Mouse (Mus musculus) embryo, embryonic 10 days (tissue): ENCODE measurements around the gene Cxcl16.
"Not testable (repeated sequence)": the region's sequence is repeated elsewhere in the genome, so short reads cannot be mapped to it uniquely, and the experiment has no call there.

Source experiments
- DNase-seq: peaks from one replicate; pipeline ENCODE4 v3.0.0-alpha.2; 2015; ENCODE audit warnings: low spot score

Cxcl16 gene

GRCm38 (mm10) chr11:70459601-70460101 is at the start of gene Cxcl16:
TSS of gene Cxcl16 (minus strand) at chr11:70459984.
- peak; percentile 11 for DNase-seq

DNA sequence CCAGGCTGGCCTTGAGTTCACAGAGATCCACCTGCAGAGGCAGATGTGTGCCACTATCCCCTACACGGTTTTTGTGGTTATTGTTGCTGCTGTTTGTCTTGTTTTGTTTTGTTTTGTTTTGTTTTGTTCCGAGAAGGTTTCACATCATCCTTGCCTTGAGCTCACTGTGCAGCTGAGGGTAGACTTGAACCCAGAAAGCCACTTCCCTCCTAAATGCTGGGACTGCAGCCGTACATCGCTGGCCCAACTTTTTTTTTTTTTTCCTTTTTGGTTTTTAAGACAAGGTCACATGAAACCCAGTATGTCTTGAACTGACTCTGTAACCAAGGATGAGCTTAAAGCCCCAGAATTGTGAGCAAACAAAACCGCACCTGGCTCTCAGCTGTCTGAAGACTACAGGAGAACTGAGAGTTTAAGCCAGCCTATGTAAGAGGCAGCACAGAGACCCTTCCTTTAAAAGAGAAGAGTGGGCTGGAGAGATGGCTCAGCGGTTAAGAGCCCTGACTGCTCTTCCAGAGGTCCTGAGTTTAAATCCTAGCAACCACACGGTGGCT is 47.3 kb upstream of the Cxcl16 start:
- no peak for DNase-seq

DNA sequence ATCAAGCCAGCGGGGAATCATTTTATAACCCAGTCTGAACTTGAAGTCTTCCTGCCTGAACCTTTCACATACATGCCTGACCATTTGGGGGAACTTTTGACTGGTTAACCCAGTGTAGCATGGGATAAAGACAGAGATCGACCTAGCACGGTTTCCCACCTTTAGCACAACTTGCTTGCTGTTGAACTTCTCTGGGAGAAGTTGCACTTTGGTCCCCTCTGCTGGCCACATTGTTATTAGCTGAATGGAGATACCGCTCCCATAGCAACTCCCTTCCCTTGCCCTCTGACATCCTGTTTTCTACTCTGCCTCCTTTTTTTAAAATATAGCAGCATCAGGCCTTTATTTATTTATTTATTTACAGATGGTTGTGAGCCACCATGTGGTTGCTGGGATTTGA is 46.6 kb upstream of the Cxcl16 start:
- DNase-seq: peak; percentile 73

- DNase-seq: no peak
Measured at GRCm38 (mm10) chr11:70504970-70505369, 45.2 kb upstream of the Cxcl16 start, which contains the start of gene Tm4sf5. TSS of gene Tm4sf5 (plus strand) at chr11:70505244.

- no peak for DNase-seq
Measured at GRCm38 (mm10) chr11:70502018-70502417, 42.2 kb upstream of the Cxcl16 start.

- no peak for DNase-seq
Measured at GRCm38 (mm10) chr11:70500476-70500812, 40.7 kb upstream of the Cxcl16 start.

GRCm38 (mm10) chr11:70499566-70500475 is 40.0 kb upstream of the Cxcl16 start:
- DNase-seq: no peak

DNA sequence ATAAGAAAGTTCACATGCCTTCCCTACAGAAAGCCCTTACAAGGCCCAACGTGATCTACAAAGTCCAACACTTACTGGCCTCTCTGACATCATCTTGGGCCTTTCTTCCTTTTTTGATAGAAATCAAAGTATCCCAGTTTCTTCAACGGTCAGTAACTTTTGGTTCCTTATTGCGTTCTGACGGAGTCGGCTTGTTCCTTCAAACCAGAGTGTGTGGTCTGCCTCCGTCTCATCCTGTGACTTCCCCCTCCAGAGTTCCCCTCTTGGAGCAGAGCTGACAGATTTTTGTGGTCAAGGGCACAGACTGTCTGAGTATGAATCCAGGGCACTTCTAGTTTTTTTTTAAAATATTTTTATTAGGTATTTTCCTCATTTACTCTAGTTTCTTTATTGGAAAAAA is 29.9 kb upstream of the Cxcl16 start:
- DNase-seq: no peak

- no peak for DNase-seq
Measured at GRCm38 (mm10) chr11:70489138-70489537, 29.4 kb upstream of the Cxcl16 start.

GRCm38 (mm10) chr11:70487816-70488215 is 28.0 kb upstream of the Cxcl16 start:
- no peak for DNase-seq

DNA sequence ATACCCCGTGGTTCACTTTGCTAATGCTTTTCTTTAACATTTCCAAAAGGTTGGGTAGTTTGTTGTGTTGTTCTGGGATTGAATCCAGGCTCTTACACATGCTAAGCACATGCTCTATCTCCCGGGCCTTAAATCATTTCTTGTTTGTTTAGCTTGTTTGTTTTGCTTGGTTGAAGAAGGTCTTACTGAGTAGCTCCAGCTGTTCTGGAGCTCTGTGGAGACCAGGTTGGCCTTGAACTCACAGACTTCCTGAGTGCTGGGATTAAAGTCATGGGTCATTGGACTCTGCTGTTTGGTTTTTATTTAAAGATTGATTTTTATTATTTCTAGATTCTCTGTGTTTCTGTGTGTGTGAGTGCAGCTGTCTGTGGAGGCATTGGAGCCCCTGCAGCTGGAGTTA is 25.7 kb upstream of the Cxcl16 start:
- no peak for DNase-seq

- DNase-seq: no peak
Measured at GRCm38 (mm10) chr11:70474872-70475534, 15.2 kb upstream of the Cxcl16 start.

DNA sequence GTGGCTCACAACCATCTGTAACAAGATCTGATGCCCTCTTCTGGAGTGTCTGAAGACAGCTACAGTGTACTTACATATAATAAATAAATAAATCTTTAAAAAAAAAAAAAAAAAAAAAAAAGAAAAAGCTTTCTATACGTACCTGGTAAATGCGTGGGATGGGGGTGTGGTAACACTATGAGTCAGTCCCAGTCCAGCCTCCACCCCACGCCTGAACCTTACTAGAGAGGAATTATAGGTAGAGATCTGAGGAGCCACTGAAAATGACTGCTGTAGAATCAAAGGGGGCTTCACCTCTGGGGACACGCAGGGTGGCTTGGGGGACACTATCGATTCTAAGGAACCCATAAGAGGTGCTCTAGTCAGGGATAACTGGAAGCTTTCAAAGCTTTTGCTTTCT is 13.5 kb upstream of the Cxcl16 start:
- not testable (repeated sequence) for DNase-seq

- no peak for DNase-seq
Measured at GRCm38 (mm10) chr11:70472716-70473115, 12.9 kb upstream of the Cxcl16 start.

DNA sequence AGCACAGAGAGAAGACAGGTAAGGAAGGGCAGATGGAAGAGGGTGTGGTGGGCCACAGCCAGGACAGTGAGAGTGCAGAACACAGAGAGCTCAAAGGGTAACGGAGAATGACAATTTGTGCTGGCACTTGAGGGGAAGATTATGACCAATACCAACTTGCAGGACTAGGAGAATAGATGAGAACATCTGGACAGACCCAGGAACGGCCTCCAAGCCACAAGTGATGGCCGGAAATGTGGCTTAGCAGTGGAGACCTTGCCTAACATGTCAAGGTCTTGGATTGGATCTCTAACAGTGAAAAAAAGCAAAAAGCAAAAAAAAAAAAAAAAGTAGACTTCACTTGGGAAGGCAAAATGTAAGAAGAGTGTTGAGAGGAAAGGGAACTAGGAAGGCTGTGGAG is 10.0 kb upstream of the Cxcl16 start:
- DNase-seq: no peak

GRCm38 (mm10) chr11:70467902-70468619 is 8.3 kb upstream of the Cxcl16 start:
- no peak for DNase-seq

DNA sequence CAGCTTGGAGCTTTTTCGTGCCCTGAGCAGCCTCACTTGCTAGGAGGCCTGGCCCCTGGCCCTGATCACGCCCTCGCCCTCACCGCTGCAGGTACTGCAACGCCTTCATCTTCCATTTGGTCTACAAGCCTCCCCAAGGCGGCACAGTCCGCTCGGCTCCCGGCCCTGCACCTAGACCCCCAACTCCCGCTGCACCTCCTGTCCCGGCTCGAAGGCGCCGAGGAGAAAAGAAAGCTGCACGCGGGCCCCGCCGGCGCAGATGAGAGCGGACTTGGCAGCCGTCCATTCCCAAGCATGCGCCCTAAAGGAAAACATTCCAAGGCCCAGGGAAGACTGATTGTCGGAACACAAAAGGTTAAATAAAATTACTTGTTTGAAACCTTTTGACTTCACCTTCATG is 6.0 kb upstream of the Cxcl16 start:
- no peak for DNase-seq

- DNase-seq: peak; percentile 36
Measured at GRCm38 (mm10) chr11:70465211-70465610, 5.4 kb upstream of the Cxcl16 start.

DNA sequence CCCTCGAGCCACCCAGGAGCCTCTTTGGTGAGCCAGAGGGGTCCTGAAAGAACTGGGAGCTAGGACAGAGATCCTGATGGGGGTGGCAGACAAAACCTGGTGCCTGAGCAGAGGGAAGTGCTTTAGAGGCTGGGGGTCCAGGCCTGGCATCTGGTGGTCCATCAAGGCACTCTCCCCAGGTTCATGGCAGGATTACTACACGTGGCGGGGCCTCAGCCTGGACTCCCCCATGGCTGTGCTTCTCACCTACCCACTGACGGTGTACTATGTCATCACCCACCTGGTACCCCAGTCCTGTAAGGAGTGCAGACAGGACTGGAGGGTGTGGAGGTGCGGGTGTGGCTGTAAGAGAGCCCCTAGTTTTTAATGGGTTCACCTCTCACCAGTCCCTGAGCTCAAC is 4.2 kb upstream of the Cxcl16 start:
- no peak for DNase-seq

DNA sequence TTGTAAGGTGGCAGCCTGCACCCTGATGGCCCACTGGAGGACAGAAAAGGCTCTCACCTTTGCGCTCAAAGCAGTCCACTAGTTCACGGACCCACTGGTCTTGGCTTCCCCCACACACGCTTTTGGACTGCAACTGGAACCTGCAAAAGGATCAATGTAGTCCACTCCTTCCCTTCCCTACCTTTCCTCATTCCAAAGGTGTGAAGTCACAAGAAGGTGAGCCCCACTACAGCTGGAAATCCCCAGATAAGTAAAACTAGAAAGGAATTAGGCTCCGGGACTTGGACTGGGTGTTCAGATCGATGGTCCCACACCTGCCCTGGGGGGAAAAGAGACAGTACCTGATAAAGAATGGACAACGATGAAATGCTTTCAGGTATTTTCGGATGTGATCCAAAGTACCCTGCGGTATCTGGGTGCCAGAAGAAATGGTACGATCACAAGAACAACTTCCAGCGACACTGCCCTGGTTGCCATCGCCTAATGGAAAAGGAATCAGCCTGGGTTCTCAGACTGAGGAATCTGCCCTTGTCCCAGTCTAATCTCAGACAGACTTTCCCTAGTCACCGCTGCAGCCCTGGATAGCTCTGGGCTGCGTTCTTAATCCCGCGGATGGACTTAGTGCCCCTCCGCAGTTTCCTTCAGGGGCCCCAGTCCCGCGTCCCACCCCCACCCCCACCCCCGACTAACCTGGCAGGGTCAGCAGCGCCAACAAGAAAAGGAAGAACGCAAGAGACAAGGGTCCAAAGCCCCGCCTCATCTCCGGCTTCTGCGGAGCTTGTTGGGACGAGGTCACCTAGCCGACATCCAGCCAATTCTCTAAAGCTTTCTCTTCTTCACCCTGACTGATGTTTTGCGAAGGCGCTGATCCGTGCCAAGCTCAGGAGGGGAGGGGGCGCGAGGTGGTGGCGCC is 840 bp downstream of the Cxcl16 start, which contains the start of gene Zmynd15:
Gene Zmynd15, plus strand, starts transcription at position 746 of the 913 bp plus-strand sequence.
- DNase-seq: peak; percentile 11
